Mouse (Mus musculus) embryonic fibroblast, embryonic 13.5 days (primary cell): ENCODE measurements at regions not wholly inside any gene's neighbourhood (a gene's known extent, or its start where the extent isn't known, plus 50 kb on each side); places are given as distances from the start of the nearest gene placed in this dataset.

Experiments
- CTCF ChIP-seq: IDR thresholded peaks from 2 replicates; pipeline ENCODE4 v1.5.1; 2011; ENCODE audit warnings: mild to moderate bottlenecking, control low read depth, low read length, moderate library complexity, borderline replicate concordance; ENCODE audit not compliant: insufficient read depth
- POLR2A ChIP-seq: IDR thresholded peaks from 2 replicates; pipeline ENCODE4 v1.6.1; 2011; ENCODE audit warnings: low read depth, mild to moderate bottlenecking, control low read depth, low read length, moderate library complexity

GRCm38 (mm10) chr9:88120963-88121570 is 205.9 kb upstream of the Nt5e start:
- no peak for TF ChIP-seq CTCF
- no peak for TF ChIP-seq POLR2A
